ENCODE assay signal across 8 mouse cellular contexts in genomic region chr10:17725644-17726372, GRCm38 (mm10). TPM values are rescaled to one million over a fixed set of nuclear protein-coding genes. Genes with fewer than 3 reads are reported as not detected.
DNase-seq lines count a peak whose midpoint lies in the region; ATAC-seq and TF ChIP-seq lines count a peak whose summit lies in the region.

No protein-coding gene starts in this region.

- TF ChIP-seq EP300 in lung, postnatal 0 days (IDR thresholded peaks at IDR 0.05): no peak

- peak overlapping the region; percentile 83 for H3K4me2 ChIP-seq in lung, postnatal 0 days (replicated peaks; ENCODE audit: low read depth, low read length)
- peak overlapping the region; percentile 68 for H3K4me2 ChIP-seq in forebrain, embryonic 15.5 days (replicated peaks)

- no peaks in the 10 kb centered on the region for H3K27me3 ChIP-seq in lung, postnatal 0 days (replicated peaks; ENCODE audit: insufficient read depth, low read length)
- no peaks in the 10 kb centered on the region for H3K27me3 ChIP-seq in forebrain, embryonic 15.5 days

- H3K36me3 ChIP-seq in lung, postnatal 0 days (ENCODE audit: insufficient read depth, low read length): no peaks in the 10 kb centered on the region
- no peaks in the 10 kb centered on the region for H3K36me3 ChIP-seq in forebrain, embryonic 15.5 days

- peak overlapping the region; percentile 89 for H3K4me3 ChIP-seq in lung, postnatal 0 days (ENCODE audit: low read depth, low read length)
- peak overlapping the region; percentile 82 for H3K4me3 ChIP-seq in forebrain, embryonic 15.5 days
- H3K4me3 ChIP-seq in olfactory bulb, adult 2 months (ENCODE audit: insufficient read depth, low read depth, low read length): peak overlapping the region; percentile 50

- TF ChIP-seq CTCF in lung, postnatal 0 days (IDR thresholded peaks at IDR 0.05): no peak
- TF ChIP-seq CTCF in olfactory bulb, adult 2 months (IDR thresholded peaks at IDR 0.05; ENCODE audit: insufficient read depth, low read depth, low read length): no peak

- 0 out of 2 replicates have a peak overlapping the region, but pooled peaks have one; percentile 19 for H3K9ac ChIP-seq in lung, postnatal 0 days (replicated peaks; ENCODE audit: low read depth)
- H3K9ac ChIP-seq in forebrain, embryonic 15.5 days (replicated peaks): peak overlapping the region; percentile 24

- no peak for TF ChIP-seq POLR2A in olfactory bulb, adult 2 months (IDR thresholded peaks at IDR 0.05; ENCODE audit: insufficient read depth, low read depth, low read length)

- ATAC-seq in lung, postnatal 0 days: no peak
- no peak for ATAC-seq in forebrain, embryonic 15.5 days (replicated peaks)

- WGBS in lung, postnatal 0 days: 54% methylated on average over 7 of the region's 7 CpGs
- 60% methylated on average over 7 of the region's 7 CpGs for WGBS in forebrain, embryonic 15.5 days
- 23% methylated on average over 7 of the region's 7 CpGs for WGBS in olfactory bulb, adult 2 months

- peak overlapping the region; percentile 47 for H3K27ac ChIP-seq in lung, postnatal 0 days (ENCODE audit: low read length)
- H3K27ac ChIP-seq in forebrain, embryonic 15.5 days (replicated peaks): peak overlapping the region; percentile 9; the same call in 1 of the 2 replicates
- H3K27ac ChIP-seq in olfactory bulb, adult 2 months (ENCODE audit: insufficient read depth, low read depth, low read length): peak overlapping the region; percentile 86

- DNase-seq in lung, postnatal 0 days (ENCODE audit: low spot score): no peak
- DNase-seq in lung, adult 18-20 months: no peak
- peak; percentile 27 to 42 for DNase-seq in kidney, postnatal 36 days
- DNase-seq in adrenal gland, postnatal 10 days: no peak
- DNase-seq in testis, postnatal 10 days (ENCODE audit: low spot score): no peak
- DNase-seq in ovary, postnatal 14 days (ENCODE audit: low spot score): no peak

- H3K4me1 ChIP-seq in lung, postnatal 0 days (ENCODE audit: insufficient read depth, low read depth, low read length): no peaks in the 10 kb centered on the region; the same call in 1 of the 2 replicates
- H3K4me1 ChIP-seq in forebrain, embryonic 15.5 days: peaks cover 34% of the 10 kb centered on the region
- H3K4me1 ChIP-seq in olfactory bulb, adult 2 months (ENCODE audit: control insufficient read depth, insufficient read depth, low read length): no peaks in the 10 kb centered on the region

- H3K9me3 ChIP-seq in lung, postnatal 0 days (ENCODE audit: low read length): no peaks in the 10 kb centered on the region
- H3K9me3 ChIP-seq in forebrain, embryonic 15.5 days: no peaks in the 10 kb centered on the region

RNA-seq across cellular contexts. Expression of gene Cited2, which starts 2.8 kb away (rescaled TPM):
- 53.4 and 57.9 TPM in 2 replicates for polyA plus RNA-seq in lung, postnatal 0 days (2015; fragmentation: Nextera tagmentation; extraction: Ambion mirVana)
- polyA plus RNA-seq in forebrain, embryonic 15.5 days (2015; fragmentation: Nextera tagmentation; extraction: Ambion mirVana): 69.2 and 72.1 TPM in 2 replicates
- polyA plus RNA-seq in olfactory bulb, adult 2 months (2012; ENCODE audit: insufficient read depth, insufficient read length, low replicate concordance, missing spikeins): not detected in 2 replicates
- 10 to 100 TPM; 61.3 to 67.6 TPM for total RNA-seq in adrenal gland, postnatal 10 days (2021)

Comparison
In these comparisons a context has a peak if more than half of its experiments do, and no peak if none do; other contexts are left out.
1. DNase-seq: peak in kidney, postnatal 36 days (2 of 2); none in lung, postnatal 0 days (single experiment), lung, adult 18-20 months (0 of 2), adrenal gland, postnatal 10 days (single experiment), testis, postnatal 10 days (single experiment) and ovary, postnatal 14 days (single experiment).
2. H3K27ac ChIP-seq: peak in every context shown above with its lines; median percentile 86 in olfactory bulb, adult 2 months; 47 in lung, postnatal 0 days; 9 in forebrain, embryonic 15.5 days.
3. Peak in every context shown above with its lines, with median percentiles within 50 percentile points of each other: H3K4me3 ChIP-seq.